Mouse (Mus musculus): ENCODE measurements around the gene AL607142.1.

GRCm38 (mm10) chr4:120101186-120101585, 36.4 kb downstream of the AL607142.1 start:
- no peak for TF ChIP-seq POLR2A (IDR thresholded peaks at IDR 0.05; ENCODE audit: borderline replicate concordance, insufficient read depth, low read length)
- no peak for TF ChIP-seq CTCF (IDR thresholded peaks at IDR 0.05; ENCODE audit: borderline replicate concordance, insufficient read depth, low read depth, low read length)
